In the genomic region with DNA sequence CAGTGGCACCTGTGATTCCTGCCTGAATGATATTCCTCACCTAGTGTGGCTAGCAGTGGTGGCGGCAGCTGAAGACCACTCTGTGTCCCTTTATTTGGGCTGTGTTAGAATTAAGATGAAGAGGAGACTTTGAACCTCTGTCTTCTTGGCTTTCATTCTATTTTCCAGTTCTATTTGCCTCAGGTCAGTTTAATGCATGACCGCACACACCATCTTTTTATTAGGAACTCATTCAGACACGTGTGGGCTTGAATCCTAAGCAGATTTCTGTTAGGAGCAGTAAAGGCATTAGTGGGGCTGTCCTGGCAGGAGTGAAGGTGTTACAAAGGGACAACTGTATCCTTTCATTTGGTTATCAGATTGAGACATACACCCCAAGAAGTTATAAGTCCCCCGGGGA, we compare ENCODE assay signal across 27 mouse cellular contexts. TPM values are rescaled to one million over a fixed set of nuclear protein-coding genes. Genes with fewer than 3 reads are reported as not detected.
DNase-seq lines count a peak whose midpoint lies in the region; ATAC-seq and TF ChIP-seq lines count a peak whose summit lies in the region.
"Had no signal": no experiment of that assay in that cellular context is flagged by ENCODE, and none has a peak within 500 bp of the region (broad histone marks: within the 10 kb centered on the region; RNA-seq: fewer than 3 reads in every experiment).

No protein-coding gene starts in this region.

- TF ChIP-seq POLR2A in kidney, adult 2 months (IDR thresholded peaks at IDR 0.05; ENCODE audit: low read depth, low read length): no peak

- H3K4me3 ChIP-seq in kidney, embryonic 15.5 days (replicated peaks): no peak overlapping the region
- no peak overlapping the region for H3K4me3 ChIP-seq in kidney, adult 2 months (ENCODE audit: insufficient read depth, low read depth, low read length)
- no peak overlapping the region for H3K4me3 ChIP-seq in kidney, embryonic 16.5 days (ENCODE audit: low read length)
- H3K4me3 ChIP-seq in stomach, postnatal 0 days (ENCODE audit: low read depth, low read length): no peak overlapping the region
- H3K4me3 ChIP-seq: embryonic facial prominence, embryonic 10.5 days; embryonic facial prominence, embryonic 12.5 days; forebrain, embryonic 13.5 days had no signal

- TF ChIP-seq EP300 in stomach, postnatal 0 days (optimal IDR thresholded peaks at IDR 0.05): no peak

- no peak overlapping the region for H3K9ac ChIP-seq in kidney, embryonic 15.5 days
- H3K9ac ChIP-seq in kidney, embryonic 16.5 days (replicated peaks; ENCODE audit: low read length): no peak overlapping the region
- no peak overlapping the region for H3K9ac ChIP-seq in stomach, postnatal 0 days (ENCODE audit: low read length)
- H3K9ac ChIP-seq: embryonic facial prominence, embryonic 12.5 days; forebrain, embryonic 13.5 days had no signal

- no peak overlapping the region for H3K27ac ChIP-seq in kidney, embryonic 15.5 days
- peak overlapping the region; percentile 80 for H3K27ac ChIP-seq in kidney, adult 2 months (ENCODE audit: insufficient read depth, low read depth, low read length)
- H3K27ac ChIP-seq in kidney, embryonic 16.5 days (ENCODE audit: low read length): no peak overlapping the region; the same call in 1 of the 2 replicates
- no peak overlapping the region for H3K27ac ChIP-seq in stomach, postnatal 0 days (replicated peaks)
- H3K27ac ChIP-seq: embryonic facial prominence, embryonic 10.5 days; embryonic facial prominence, embryonic 12.5 days; forebrain, embryonic 13.5 days had no signal

- no peaks in the 10 kb centered on the region for H3K4me1 ChIP-seq in kidney, embryonic 15.5 days
- H3K4me1 ChIP-seq in kidney, adult 2 months (ENCODE audit: control insufficient read depth, insufficient read depth, low read length): peaks cover 11% of the 10 kb centered on the region; the same call in 1 of the 2 replicates
- H3K4me1 ChIP-seq in kidney, embryonic 16.5 days (ENCODE audit: insufficient read depth, low read length): no peaks in the 10 kb centered on the region
- H3K4me1 ChIP-seq in stomach, postnatal 0 days (replicated peaks; ENCODE audit: control insufficient read depth, insufficient read depth): no peaks in the 10 kb centered on the region
- H3K4me1 ChIP-seq: embryonic facial prominence, embryonic 10.5 days; embryonic facial prominence, embryonic 12.5 days; forebrain, embryonic 13.5 days had no signal

- H3K9me3 ChIP-seq in kidney, embryonic 15.5 days (replicated peaks): no peaks in the 10 kb centered on the region
- H3K9me3 ChIP-seq in kidney, embryonic 16.5 days (ENCODE audit: low read length): no peaks in the 10 kb centered on the region
- H3K9me3 ChIP-seq in stomach, postnatal 0 days (ENCODE audit: control insufficient read depth, low read length): no peaks in the 10 kb centered on the region
- H3K9me3 ChIP-seq: embryonic facial prominence, embryonic 10.5 days; embryonic facial prominence, embryonic 12.5 days; forebrain, embryonic 13.5 days had no signal

- 68% methylated on average over 4 of the region's 4 CpGs for WGBS in kidney, embryonic 15.5 days
- WGBS in kidney, adult 2 months: 47% methylated on average over 4 of the region's 4 CpGs
- 71% methylated on average over 4 of the region's 4 CpGs for WGBS in kidney, embryonic 16.5 days
- 77% methylated on average over 4 of the region's 4 CpGs for WGBS in stomach, postnatal 0 days

- no peak for TF ChIP-seq CTCF in kidney, adult 2 months (conservative IDR thresholded peaks at IDR 0.05; ENCODE audit: insufficient read depth, insufficient read length, low read depth, low read length)
- no peak for TF ChIP-seq CTCF in stomach, postnatal 0 days (IDR thresholded peaks at IDR 0.05; ENCODE audit: low read depth)

- ATAC-seq in kidney, embryonic 15.5 days (replicated peaks; ENCODE audit: low FRiP score): no peak
- ATAC-seq in kidney, embryonic 16.5 days (ENCODE audit: low FRiP score, low TSS enrichment): no peak
- peak; percentile 4 for ATAC-seq in stomach, postnatal 0 days (ENCODE audit: low FRiP score, low TSS enrichment)
- ATAC-seq: activated CD4-positive, CD25-positive, alpha-beta regulatory T cell, adult 4 months; CD4-positive, CD25-positive, alpha-beta regulatory T cell, adult 4 months; forebrain, embryonic 13.5 days; Patski had no signal

- peak; percentile 39 for DNase-seq in kidney, adult 11 months
- DNase-seq in kidney, adult 2 months: peak; percentile 72
- DNase-seq in kidney, postnatal 4 days: no peak
- peak; percentile 71 for DNase-seq in kidney, adult 9 months
- no peak for DNase-seq in stomach, postnatal 0 days (ENCODE audit: low spot score)
- DNase-seq in ovary, adult 18-20 months (ENCODE audit: low spot score): no peak
- DNase-seq: adrenal gland, adult 8-10 months; adrenal gland, postnatal 14 days; adrenal gland, postnatal 36 days; B cell, adult 2 months; cerebellum, adult 11-12 months; cerebellum, adult 2 months; cerebellum, adult 9-10 months; cerebellum, postnatal 10 days; cerebellum, postnatal 25 days had no signal

- no peak overlapping the region for H3K4me2 ChIP-seq in kidney, embryonic 15.5 days
- no peak overlapping the region for H3K4me2 ChIP-seq in kidney, embryonic 16.5 days (replicated peaks; ENCODE audit: low read depth, low read length)
- no peak overlapping the region for H3K4me2 ChIP-seq in stomach, postnatal 0 days (replicated peaks; ENCODE audit: low read depth)
- H3K4me2 ChIP-seq: embryonic facial prominence, embryonic 12.5 days; forebrain, embryonic 13.5 days had no signal

- H3K27me3 ChIP-seq in kidney, embryonic 15.5 days: no peaks in the 10 kb centered on the region
- no peaks in the 10 kb centered on the region for H3K27me3 ChIP-seq in kidney, adult 2 months (replicated peaks; ENCODE audit: control insufficient read depth, insufficient read depth, low read length)
- H3K27me3 ChIP-seq in kidney, embryonic 16.5 days (ENCODE audit: insufficient read depth, low read length): no peaks in the 10 kb centered on the region
- H3K27me3 ChIP-seq in stomach, postnatal 0 days (ENCODE audit: control insufficient read depth, insufficient read depth, low read length): no peaks in the 10 kb centered on the region
- H3K27me3 ChIP-seq: embryonic facial prominence, embryonic 12.5 days; forebrain, embryonic 13.5 days; Patski had no signal

- H3K36me3 ChIP-seq in kidney, embryonic 15.5 days: no peaks in the 10 kb centered on the region
- no peaks in the 10 kb centered on the region for H3K36me3 ChIP-seq in kidney, adult 2 months (ENCODE audit: control insufficient read depth, insufficient read depth, low read length)
- H3K36me3 ChIP-seq in kidney, embryonic 16.5 days (ENCODE audit: insufficient read depth, low read length): no peaks in the 10 kb centered on the region
- no peaks in the 10 kb centered on the region for H3K36me3 ChIP-seq in stomach, postnatal 0 days (ENCODE audit: control insufficient read depth, insufficient read depth, low read length)
- H3K36me3 ChIP-seq: embryonic facial prominence, embryonic 10.5 days; embryonic facial prominence, embryonic 12.5 days; G1E had no signal

RNA-seq across cellular contexts. Expression of gene Tff1, which starts 4.8 kb away (rescaled TPM):
- 0.32 and 0.57 TPM in 2 replicates for polyA plus RNA-seq in kidney, embryonic 15.5 days (2015; fragmentation: Nextera tagmentation; extraction: Ambion mirVana)
- polyA plus RNA-seq in kidney, adult 2 months (2012; rRNA removed): 0.31 TPM in 1 of 2 replicates, not detected in the other
- polyA plus RNA-seq in kidney, embryonic 16.5 days (2015; fragmentation: Nextera tagmentation; extraction: Ambion mirVana): 0.35 TPM in 1 of 2 replicates, not detected in the other
- polyA plus RNA-seq in stomach, postnatal 0 days (2015; fragmentation: Nextera tagmentation; extraction: Ambion mirVana): 9,478 and 9,587 TPM in 2 replicates
- polyA plus RNA-seq: CD4-positive, CD25-positive, alpha-beta regulatory T cell, adult 4 months; cerebellum, adult 2 months; cortical plate, adult 2 months; embryonic facial prominence, embryonic 10.5 days; embryonic facial prominence, embryonic 12.5 days; embryonic facial prominence, embryonic 14.5 days; forebrain, embryonic 11.5 days; forebrain, embryonic 13.5 days; G1E; Patski had no signal

RNA-seq across cellular contexts. Expression of gene Tff2, which starts 16.2 kb away (rescaled TPM):
- polyA plus RNA-seq in kidney, embryonic 15.5 days (2015; fragmentation: Nextera tagmentation; extraction: Ambion mirVana): 1.1 and 1.6 TPM in 2 replicates
- 0.20 TPM in 1 of 2 replicates, not detected in the other for polyA plus RNA-seq in kidney, adult 2 months (2012; rRNA removed)
- 2.1 and 2.3 TPM in 2 replicates for polyA plus RNA-seq in kidney, embryonic 16.5 days (2015; fragmentation: Nextera tagmentation; extraction: Ambion mirVana)
- 866 and 948 TPM in 2 replicates for polyA plus RNA-seq in stomach, postnatal 0 days (2015; fragmentation: Nextera tagmentation; extraction: Ambion mirVana)
- polyA plus RNA-seq: activated CD4-positive, CD25-positive, alpha-beta regulatory T cell, adult 4 months; CD4-positive, CD25-positive, alpha-beta regulatory T cell, adult 4 months; cerebellum, adult 2 months; cortical plate, adult 2 months; embryonic facial prominence, embryonic 10.5 days; embryonic facial prominence, embryonic 12.5 days; embryonic facial prominence, embryonic 14.5 days; forebrain, embryonic 11.5 days; forebrain, embryonic 13.5 days; G1E; Patski had no signal

RNA-seq across cellular contexts. Expression of gene Tff3, which starts 30.8 kb away (rescaled TPM):
- 1.4 and 49.7 TPM in 2 replicates for polyA plus RNA-seq in kidney, embryonic 15.5 days (2015; fragmentation: Nextera tagmentation; extraction: Ambion mirVana)
- polyA plus RNA-seq in kidney, adult 2 months (2012; rRNA removed): not detected in 2 replicates
- 0.36 and 0.41 TPM in 2 replicates for polyA plus RNA-seq in kidney, embryonic 16.5 days (2015; fragmentation: Nextera tagmentation; extraction: Ambion mirVana)
- 8.3 and 10.5 TPM in 2 replicates for polyA plus RNA-seq in stomach, postnatal 0 days (2015; fragmentation: Nextera tagmentation; extraction: Ambion mirVana)
- polyA plus RNA-seq: activated CD4-positive, CD25-positive, alpha-beta regulatory T cell, adult 4 months; CD4-positive, CD25-positive, alpha-beta regulatory T cell, adult 4 months; cortical plate, adult 2 months; embryonic facial prominence, embryonic 10.5 days; embryonic facial prominence, embryonic 12.5 days; embryonic facial prominence, embryonic 14.5 days; G1E; Patski had no signal

RNA-seq across cellular contexts. Expression of gene Tmprss3, which starts 38.5 kb away (rescaled TPM):
- polyA plus RNA-seq in kidney, embryonic 15.5 days (2015; fragmentation: Nextera tagmentation; extraction: Ambion mirVana): not detected in 2 replicates
- 0.03 TPM in 1 of 2 replicates, not detected in the other for polyA plus RNA-seq in kidney, adult 2 months (2012; rRNA removed)
- polyA plus RNA-seq in kidney, embryonic 16.5 days (2015; fragmentation: Nextera tagmentation; extraction: Ambion mirVana): not detected in 2 replicates
- polyA plus RNA-seq in stomach, postnatal 0 days (2015; fragmentation: Nextera tagmentation; extraction: Ambion mirVana): 0.39 TPM in 2 replicates
- polyA plus RNA-seq: embryonic facial prominence, embryonic 10.5 days; forebrain, embryonic 11.5 days; forebrain, embryonic 13.5 days; G1E; Patski had no signal

RNA-seq across cellular contexts. Expression of gene Ubash3a, which starts 47.4 kb away (rescaled TPM):
- 0.18 and 0.23 TPM in 2 replicates for polyA plus RNA-seq in kidney, embryonic 15.5 days (2015; fragmentation: Nextera tagmentation; extraction: Ambion mirVana)
- 0.15 and 1.6 TPM in 2 replicates for polyA plus RNA-seq in kidney, adult 2 months (2012; rRNA removed)
- polyA plus RNA-seq in kidney, embryonic 16.5 days (2015; fragmentation: Nextera tagmentation; extraction: Ambion mirVana): 0.28 and 0.40 TPM in 2 replicates
- polyA plus RNA-seq in stomach, postnatal 0 days (2015; fragmentation: Nextera tagmentation; extraction: Ambion mirVana): 0.13 and 0.18 TPM in 2 replicates
- polyA plus RNA-seq: cerebellum, adult 2 months; cortical plate, adult 2 months; G1E had no signal

Comparison
In these comparisons a context has a peak if more than half of its experiments do, and no peak if none do; other contexts are left out.
1. DNase-seq: peak in kidney, adult 11 months (single experiment), kidney, adult 2 months (single experiment) and kidney, adult 9 months (single experiment); none in kidney, postnatal 4 days (0 of 2), stomach, postnatal 0 days (single experiment) and ovary, adult 18-20 months (single experiment).
2. RNA of gene Tff1, which starts 4.8 kb away (polyA plus RNA-seq): 9,478 to 9,587 TPM in stomach, postnatal 0 days; 0.32 to 0.57 TPM in kidney, embryonic 15.5 days, 0.31 TPM in kidney, adult 2 months and 0.35 TPM in kidney, embryonic 16.5 days; every median in the first group is over 1,000 times any median in the second.
3. RNA of gene Tff2, which starts 16.2 kb away (polyA plus RNA-seq): 866 to 948 TPM in stomach, postnatal 0 days; 2.1 to 2.3 TPM in kidney, embryonic 16.5 days, 1.1 to 1.6 TPM in kidney, embryonic 15.5 days and 0.20 TPM in kidney, adult 2 months; every median in the first group is over 100 times any median in the second.